Mouse (Mus musculus) C2C12 (cell line): ENCODE results near the gene Gapvd1. TPM values are rescaled to one million over a fixed set of nuclear protein-coding genes. Genes with fewer than 3 reads are reported as not detected.
"Not testable (repeated sequence)": the region's sequence is repeated elsewhere in the genome, so short reads cannot be mapped to it uniquely, and the experiment has no call there.

Source experiments
- H3K27me3 ChIP-seq: one replicate; pipeline ENCODE4 v1.6.1; 2011; ENCODE audit not compliant: control insufficient read depth, insufficient read depth, insufficient read length
- H3K36me3 ChIP-seq: one replicate; pipeline ENCODE4 v1.6.1; 2011; ENCODE audit not compliant: control insufficient read depth, insufficient read depth
- H3K4me3 ChIP-seq: one replicate; pipeline ENCODE4 v1.5.1; 2011; ENCODE audit warnings: mild to moderate bottlenecking, control low read depth; ENCODE audit not compliant: poor library complexity, insufficient read depth, severe bottlenecking
- H3K79me2 ChIP-seq: one replicate; pipeline ENCODE4 v1.6.1; 2011; ENCODE audit not compliant: control insufficient read depth, insufficient read depth
- H3K79me3 ChIP-seq: one replicate; pipeline ENCODE4 v1.6.1; 2011; ENCODE audit warnings: low read depth, control low read depth
- H3ac ChIP-seq: one replicate; pipeline ENCODE3; 2011; ENCODE audit warnings: low read depth; ENCODE audit not compliant: control insufficient read depth, insufficient read length
- CEBPB ChIP-seq: IDR thresholded peaks from one replicate; pipeline ENCODE4 v1.6.1; 2011; ENCODE audit warnings: low read depth, mild to moderate bottlenecking, control low read depth, moderate library complexity
- CTCF ChIP-seq: IDR thresholded peaks from one replicate; pipeline ENCODE4 v1.5.1; 2011; ENCODE audit not compliant: control insufficient read depth, insufficient read depth, insufficient read length
- FOSL1 ChIP-seq: IDR thresholded peaks from one replicate; pipeline ENCODE4 v1.8.0; 2011; ENCODE audit warnings: mild to moderate bottlenecking, low read length; ENCODE audit not compliant: poor library complexity, insufficient read depth, severe bottlenecking
- MAX ChIP-seq: IDR thresholded peaks from one replicate; pipeline ENCODE4 v1.6.1; 2011; ENCODE audit warnings: mild to moderate bottlenecking, control low read depth
- MYOD1 ChIP-seq: IDR thresholded peaks from one replicate; pipeline ENCODE4 v1.6.1; 2011; ENCODE audit warnings: low read depth; ENCODE audit not compliant: control insufficient read depth, insufficient read length
- MYOG ChIP-seq: IDR thresholded peaks from one replicate; pipeline ENCODE4 v1.6.1; 2011; ENCODE audit not compliant: control insufficient read depth, insufficient read length; ENCODE audit errors: extremely low read depth
- USF1 ChIP-seq: IDR thresholded peaks from one replicate; pipeline ENCODE4 v1.6.1; 2011; ENCODE audit warnings: low read depth, mild to moderate bottlenecking, control low read depth, moderate library complexity
- polyA plus RNA-seq: library from polyadenylated mRNA; unstranded; fragments of >200 nt; fragmentation: generic; extraction: Trizol; gene quantifications from one replicate; pipeline ENCODE4 v1.2.1, GENCODE M21; 2012; ENCODE audit warnings: missing spikeins

The Gapvd1 gene
- polyA plus RNA-seq, 1 experiment: 23.6 TPM

DNA sequence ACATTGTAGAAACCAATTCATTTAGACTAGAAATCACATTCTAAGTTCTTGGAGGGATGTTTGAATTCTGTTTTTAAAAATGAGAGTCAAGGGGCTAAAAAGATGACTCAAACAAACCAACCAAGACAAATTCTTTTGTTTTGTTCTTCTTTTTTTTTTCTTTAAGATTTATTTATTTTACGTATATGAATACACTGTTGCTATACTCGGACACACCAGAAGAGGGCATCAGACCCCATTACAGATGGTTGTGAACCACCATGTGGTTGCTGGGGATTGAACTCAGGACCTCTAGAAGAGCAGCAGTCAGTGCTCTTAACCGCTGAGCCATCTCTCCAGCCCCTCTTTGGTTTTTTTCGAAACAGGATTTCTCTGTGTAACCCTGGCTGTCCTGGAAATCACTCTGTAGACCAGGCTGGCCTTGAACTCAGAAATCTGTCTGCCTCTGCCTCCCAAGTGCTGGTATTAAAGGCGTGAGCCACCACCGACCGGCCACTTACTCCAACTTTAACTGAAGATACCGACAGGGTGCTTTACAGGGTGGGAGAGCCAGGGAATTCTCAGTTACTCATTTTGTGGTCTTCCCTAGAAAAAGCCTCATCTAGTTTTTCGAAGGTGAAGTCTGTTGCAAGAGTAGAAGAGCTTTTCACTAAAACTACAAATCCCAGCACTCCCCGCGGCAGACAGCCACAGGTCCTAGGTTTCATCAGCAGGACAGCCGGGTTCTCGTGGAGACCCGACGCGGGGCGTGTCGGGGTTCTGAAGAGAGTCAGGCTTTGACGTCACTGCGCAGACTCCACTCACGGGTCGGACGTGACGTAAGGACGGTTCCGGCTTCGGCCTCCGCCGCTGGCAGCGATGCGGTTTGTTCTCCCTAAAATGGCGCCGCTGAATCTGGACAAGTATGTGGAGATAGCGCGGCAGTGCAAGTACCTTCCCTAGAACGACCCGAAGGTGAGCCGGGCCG lies 46.8 kb upstream of the Gapvd1 start:
- peak overlapping the region; percentile 81 for H3ac ChIP-seq
- peaks cover 60% of the 10 kb centered on the region for H3K79me2 ChIP-seq
- TF ChIP-seq CEBPB (peak; percentile 84), MYOG (no peak), CTCF (no peak), MYOD1 (no peak), USF1 (no peak), FOSL1 (no peak), MAX (peak; percentile 84)
- H3K4me3 ChIP-seq: peak overlapping the region; percentile 87
- peaks cover 42% of the 10 kb centered on the region for H3K79me3 ChIP-seq
- no peaks in the 10 kb centered on the region for H3K27me3 ChIP-seq
- peaks cover 26% of the 10 kb centered on the region for H3K36me3 ChIP-seq

DNA sequence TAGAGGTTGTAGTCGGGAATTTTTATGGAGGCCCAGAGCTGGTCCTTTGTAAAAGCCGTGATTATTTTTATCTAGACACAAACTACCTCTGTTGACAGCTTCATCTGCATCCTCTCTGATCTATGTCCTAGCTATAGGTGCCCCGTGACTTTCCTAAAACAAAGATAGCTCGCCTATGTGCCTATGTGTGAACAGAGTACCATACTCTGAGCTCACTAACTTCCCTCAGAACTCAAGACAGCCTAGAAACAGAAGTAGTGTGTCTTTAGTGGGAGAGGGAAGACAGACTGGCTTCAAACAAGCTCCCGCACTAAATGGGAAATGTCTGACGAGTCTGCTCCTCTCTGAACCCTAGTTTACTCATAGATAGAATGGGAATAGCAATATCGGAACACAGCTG lies 45.3 kb upstream of the Gapvd1 start:
- Histone ChIP-seq H3K79me2 (peaks cover 45% of the 10 kb centered on the region), H3K36me3 (peaks cover 12% of the 10 kb centered on the region), H3K79me3 (peaks cover 27% of the 10 kb centered on the region), H3K27me3 (no peaks in the 10 kb centered on the region), H3K4me3 (no peak overlapping the region), H3ac (peak overlapping the region; percentile 18)
- TF ChIP-seq CEBPB: no peak
- TF ChIP-seq USF1: no peak
- no peak for TF ChIP-seq MYOG
- no peak for TF ChIP-seq MYOD1
- TF ChIP-seq CTCF: no peak
- no peak for TF ChIP-seq MAX
- no peak for TF ChIP-seq FOSL1

DNA sequence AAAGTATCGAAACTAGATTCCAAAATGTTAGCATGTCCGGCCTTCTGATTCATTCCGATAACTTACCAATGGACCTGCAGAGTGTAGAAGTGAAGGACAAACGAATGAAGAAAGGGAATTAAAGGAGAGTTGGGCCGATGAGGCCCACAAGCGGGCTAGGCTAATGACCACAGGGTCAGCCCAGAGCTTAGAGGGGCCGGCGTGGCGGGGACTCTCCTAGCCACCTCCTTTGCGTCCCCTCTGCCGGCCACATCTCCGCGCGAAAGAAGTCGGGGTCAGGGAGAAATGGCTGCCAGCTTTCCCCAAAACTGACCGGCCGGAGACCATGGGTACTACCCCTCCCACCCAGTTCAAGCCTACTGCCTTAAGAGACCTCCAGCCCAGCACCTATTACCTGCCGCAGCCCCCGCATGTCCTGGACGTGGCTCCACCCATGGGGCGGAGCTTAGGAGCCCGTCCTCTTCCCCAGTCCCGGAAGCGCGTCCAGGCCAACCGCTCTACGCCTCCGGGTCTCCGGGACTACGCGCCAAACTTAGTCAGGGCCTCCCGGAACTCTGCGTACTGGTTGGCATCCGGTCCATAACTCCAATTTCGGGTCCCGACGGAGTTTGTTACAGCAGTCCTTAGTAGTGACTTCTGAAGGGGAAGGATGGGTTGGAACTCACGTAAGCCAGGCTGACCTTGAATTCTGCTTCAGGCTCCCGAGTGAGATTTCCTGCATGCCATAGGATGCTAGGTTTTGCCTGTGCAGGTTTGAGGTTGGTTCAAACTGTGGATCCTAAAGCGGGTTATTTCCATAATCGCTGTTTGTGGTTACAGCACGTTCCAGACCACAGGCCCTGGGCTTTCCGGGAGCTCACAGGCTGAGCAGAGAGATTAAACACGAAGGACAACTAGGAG lies 44.6 kb upstream of the Gapvd1 start, which contains the start of gene Rabepk:
Rabepk (minus strand) TSS at position 556 of the 900 bp plus-strand sequence.
- peak within 1 kb of the TSS; percentile 67 for H3ac ChIP-seq
- no peaks in the 10 kb centered on the region for H3K27me3 ChIP-seq
- no peak for TF ChIP-seq MYOD1
- no peak for TF ChIP-seq USF1
- no peak for TF ChIP-seq CEBPB
- no peak for TF ChIP-seq FOSL1
- TF ChIP-seq MYOG: no peak
- TF ChIP-seq CTCF: no peak
- no peak for TF ChIP-seq MAX
- H3K79me2 ChIP-seq: peaks cover 38% of the 10 kb centered on the region
- peak within 1 kb of the TSS; percentile 66 for H3K4me3 ChIP-seq
- peaks cover 13% of the 10 kb centered on the region for H3K36me3 ChIP-seq
- H3K79me3 ChIP-seq: peaks cover 20% of the 10 kb centered on the region

DNA sequence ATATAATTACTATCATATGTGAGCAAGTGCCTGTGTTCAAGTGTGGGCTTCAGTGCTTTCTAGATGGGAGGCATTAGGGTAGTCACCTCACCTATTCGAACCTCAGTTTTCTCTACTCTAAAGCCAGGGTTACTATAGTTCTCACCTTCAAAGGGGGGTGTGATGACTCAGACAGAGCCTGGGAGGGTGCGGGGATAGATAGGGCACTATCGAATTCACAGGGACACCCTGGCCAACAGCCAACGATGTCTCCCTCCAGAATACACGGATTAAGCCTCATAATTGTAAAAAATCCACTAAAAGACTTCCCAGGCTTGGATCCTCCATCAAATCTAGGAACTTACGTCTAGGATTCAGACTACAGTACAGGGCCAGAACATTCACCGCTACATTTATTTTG lies 40.4 kb upstream of the Gapvd1 start:
- Histone ChIP-seq H3ac (no peak overlapping the region), H3K4me3 (no peak overlapping the region), H3K36me3 (peaks cover 28% of the 10 kb centered on the region), H3K79me2 (peaks cover 13% of the 10 kb centered on the region), H3K27me3 (no peaks in the 10 kb centered on the region), H3K79me3 (no peaks in the 10 kb centered on the region)
- TF ChIP-seq FOSL1 (no peak), CEBPB (no peak), MYOG (no peak), MYOD1 (no peak), MAX (no peak), CTCF (no peak), USF1 (no peak)

DNA sequence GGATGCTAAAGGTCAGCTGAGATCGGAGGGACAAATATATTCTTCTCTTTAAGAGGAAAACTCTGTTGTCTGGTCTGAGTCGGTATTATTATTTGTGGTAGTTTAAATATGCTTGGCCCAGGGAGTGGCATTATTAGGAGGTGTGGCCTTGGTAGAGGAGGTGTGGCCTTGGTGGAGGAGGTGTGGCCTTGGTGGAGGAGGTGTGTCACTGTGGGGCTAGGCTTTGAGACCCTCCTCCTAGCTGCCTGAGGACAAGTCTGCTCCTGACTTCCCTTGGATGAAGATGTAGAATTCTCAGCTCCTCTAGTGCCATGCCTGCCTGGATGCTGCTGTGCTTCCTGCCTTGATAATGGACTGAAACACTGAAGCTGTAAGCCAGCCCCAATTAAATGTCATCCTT lies 39.5 kb upstream of the Gapvd1 start:
- H3K36me3 ChIP-seq: peaks cover 36% of the 10 kb centered on the region
- H3K79me3 ChIP-seq: no peaks in the 10 kb centered on the region
- no peak for TF ChIP-seq MYOD1
- TF ChIP-seq CEBPB: no peak
- no peak for TF ChIP-seq MAX
- TF ChIP-seq CTCF: no peak
- TF ChIP-seq USF1: no peak
- no peak for TF ChIP-seq FOSL1
- no peak for TF ChIP-seq MYOG
- no peaks in the 10 kb centered on the region for H3K27me3 ChIP-seq
- H3ac ChIP-seq: no peak overlapping the region
- H3K79me2 ChIP-seq: peaks cover 13% of the 10 kb centered on the region
- no peak overlapping the region for H3K4me3 ChIP-seq

DNA sequence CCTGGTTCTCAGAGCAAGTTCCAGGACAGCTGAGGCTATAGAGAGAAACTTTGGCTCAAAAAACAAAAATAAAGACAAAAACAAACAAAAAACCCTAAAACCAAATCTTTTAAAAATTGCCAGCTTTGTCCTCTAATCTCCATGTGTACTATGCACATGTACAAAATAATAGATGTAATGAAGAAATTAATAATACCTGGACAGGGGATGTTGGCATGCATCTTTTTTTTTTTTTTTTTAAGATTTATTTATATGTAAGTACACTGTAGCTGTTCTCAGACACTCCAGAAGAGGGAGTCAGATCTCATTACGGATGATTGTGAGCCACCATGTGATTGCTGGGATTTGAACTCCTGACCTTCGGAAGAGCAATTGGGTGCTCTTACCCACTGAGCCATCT lies 37.5 kb upstream of the Gapvd1 start:
- H3K4me3 ChIP-seq, H3K27me3 ChIP-seq, H3ac ChIP-seq, H3K79me3 ChIP-seq, H3K79me2 ChIP-seq: not testable (repeated sequence)
- H3K36me3 ChIP-seq: peaks cover 50% of the 10 kb centered on the region
